Mouse (Mus musculus) erythroblast, embryonic 14.5 days (primary cell): Measurements from ENCODE around the gene Cbarp.

Experiments
- GATA1 ChIP-seq: IDR thresholded peaks from 2 replicates; pipeline ENCODE4 v1.6.1; 2012; ENCODE audit warnings: low read length, inconsistent platforms, mixed read lengths
- TAL1 ChIP-seq: IDR thresholded peaks from 3 replicates; pipeline ENCODE4 v1.6.1; 2012; ENCODE audit warnings: low read length, inconsistent platforms, mixed read lengths

DNA sequence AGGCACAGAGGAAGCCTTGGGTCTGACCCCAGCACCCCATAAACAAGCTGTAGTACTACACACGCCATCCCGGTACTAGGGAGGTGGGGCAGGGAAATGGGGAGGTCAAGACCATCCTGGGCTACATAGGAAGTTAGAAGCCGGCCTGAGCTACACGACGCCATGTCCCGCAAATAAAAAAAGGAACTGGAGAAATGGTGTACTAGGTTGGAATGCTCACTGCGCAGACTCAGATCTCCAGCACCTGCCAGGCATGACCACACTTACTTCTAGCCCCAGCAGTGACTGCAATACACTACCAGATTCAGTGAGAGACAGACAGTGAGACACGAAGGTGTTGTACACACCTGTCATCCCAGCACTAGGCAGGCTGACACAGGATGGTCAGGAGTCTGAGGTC lies 53.2 kb downstream of the Cbarp start:
- TF ChIP-seq TAL1 (no peak), GATA1 (no peak)
